Comparison of ENCODE assay signal across 9 mouse cellular contexts in the genomic region with DNA sequence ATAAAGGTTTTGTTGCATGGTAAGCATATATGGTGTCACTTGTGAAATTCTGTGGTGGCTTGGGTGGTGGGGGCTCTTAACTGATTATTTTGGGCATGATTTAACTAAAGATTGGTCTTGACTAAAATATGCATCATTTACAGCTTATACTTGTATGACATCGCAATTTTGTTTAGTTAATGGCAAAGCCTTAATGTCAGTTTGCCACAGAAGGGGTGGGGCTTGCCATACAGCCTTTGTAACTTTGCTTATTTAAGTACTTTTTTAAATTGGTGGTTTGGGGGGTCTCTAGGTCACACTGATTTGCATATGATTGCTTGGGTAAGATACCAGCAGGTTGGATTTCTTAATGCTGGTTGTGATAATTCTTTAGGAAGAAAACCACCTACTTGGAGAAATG. TPM values are rescaled to one million over a fixed set of nuclear protein-coding genes. Genes with fewer than 3 reads are reported as not detected.
DNase-seq lines count a peak whose midpoint lies in the region; ATAC-seq and TF ChIP-seq lines count a peak whose summit lies in the region.
"Had no signal": no experiment of that assay in that cellular context is flagged by ENCODE, and none has a peak within 500 bp of the region (broad histone marks: within the 10 kb centered on the region; RNA-seq: fewer than 3 reads in every experiment).

No protein-coding gene starts in this region.

- no peaks in the 10 kb centered on the region for H3K27me3 ChIP-seq in heart, embryonic 15.5 days
- no peaks in the 10 kb centered on the region for H3K27me3 ChIP-seq in G1E (ENCODE audit: insufficient read depth, low read length)
- H3K27me3 ChIP-seq in forebrain, postnatal 0 days (ENCODE audit: insufficient read depth, low read length), result no peaks in the 10 kb centered on the region
- H3K27me3 ChIP-seq: Patski had no signal

- peak overlapping the region; percentile 57 for H3K4me3 ChIP-seq in heart, embryonic 15.5 days
- H3K4me3 ChIP-seq in G1E (ENCODE audit: low read depth, low read length) (peak overlapping the region; percentile 63), macrophage (ENCODE audit: inconsistent target) (peak overlapping the region; percentile 71)
- H3K4me3 ChIP-seq in forebrain, postnatal 0 days (ENCODE audit: low read depth, low read length), result peak overlapping the region; percentile 32

- H3K79me2 ChIP-seq in macrophage (ENCODE audit: inconsistent target), result peaks cover 31% of the 10 kb centered on the region

- no peak for ATAC-seq in heart, embryonic 15.5 days (replicated peaks; ENCODE audit: insufficient number of reproducible peaks, insufficient read depth, low FRiP score, low read depth)
- ATAC-seq in G1E (ENCODE audit: extremely low read depth, insufficient number of reproducible peaks, low FRiP score, poor library complexity, severe bottlenecking), result no peak
- no peak for ATAC-seq in forebrain, postnatal 0 days
- ATAC-seq: Patski had no signal

- no peak overlapping the region for H3K27ac ChIP-seq in heart, embryonic 15.5 days
- no peak overlapping the region for H3K27ac ChIP-seq in forebrain, postnatal 0 days (ENCODE audit: low read depth, low read length)
- H3K27ac ChIP-seq in macrophage, result peak overlapping the region; percentile 19; the same call in 1 of the 2 replicates

- no peak for DNase-seq in heart, adult 11 months
- DNase-seq in G1E (ENCODE audit: low spot score), result no peak
- no peak for DNase-seq in forebrain, postnatal 0 days
- no peak for DNase-seq in layer of hippocampus, adult 18-20 months (ENCODE audit: low spot score in 2 of 2)
- DNase-seq in urinary bladder, postnatal 14 days (ENCODE audit: low spot score), result no peak
- DNase-seq in cerebellum, postnatal 4 days (ENCODE audit: low spot score in 2 of 2), result no peak

- peak overlapping the region; percentile 51 for H3K9ac ChIP-seq in heart, embryonic 15.5 days
- H3K9ac ChIP-seq in forebrain, postnatal 0 days, result peak overlapping the region; percentile 1; the same call in 1 of the 2 replicates

- H3K36me3 ChIP-seq in heart, embryonic 15.5 days, result peaks cover 23% of the 10 kb centered on the region
- peaks cover 27% of the 10 kb centered on the region for H3K36me3 ChIP-seq in G1E (replicated peaks)
- H3K36me3 ChIP-seq in forebrain, postnatal 0 days (ENCODE audit: insufficient read depth), result peaks cover 17% of the 10 kb centered on the region; the same call in 1 of the 2 replicates
- peaks cover 12% of the 10 kb centered on the region; the same call in 1 of the 2 replicates for H3K36me3 ChIP-seq in macrophage (ENCODE audit: inconsistent target)

- peaks cover 24% of the 10 kb centered on the region for H3K4me1 ChIP-seq in heart, embryonic 15.5 days (replicated peaks)
- peaks cover 34% of the 10 kb centered on the region for H3K4me1 ChIP-seq in G1E (ENCODE audit: insufficient read depth, low read depth, low read length)
- H3K4me1 ChIP-seq in forebrain, postnatal 0 days (ENCODE audit: insufficient read depth), result peaks cover 30% of the 10 kb centered on the region

- TF ChIP-seq CTCF in G1E (IDR thresholded peaks at IDR 0.05; ENCODE audit: low read depth, low read length), result no peak
- no peak for TF ChIP-seq CTCF in forebrain, postnatal 0 days (IDR thresholded peaks at IDR 0.05; ENCODE audit: low read depth)

- H3K9me3 ChIP-seq in heart, embryonic 15.5 days (replicated peaks), result no peaks in the 10 kb centered on the region
- no peaks in the 10 kb centered on the region for H3K9me3 ChIP-seq in G1E (replicated peaks)
- H3K9me3 ChIP-seq in forebrain, postnatal 0 days (ENCODE audit: low read length), result no peaks in the 10 kb centered on the region

- peak overlapping the region; percentile 90 for H3K4me2 ChIP-seq in heart, embryonic 15.5 days
- H3K4me2 ChIP-seq in forebrain, postnatal 0 days (ENCODE audit: low read depth), result peak overlapping the region; percentile 60

- 30% methylated on average over 1 of the region's 1 CpGs for WGBS in heart, embryonic 15.5 days
- WGBS in forebrain, postnatal 0 days, result 20% methylated on average over 1 of the region's 1 CpGs
- 0% methylated on average over 1 of the region's 1 CpGs for WGBS in macrophage (ENCODE audit: missing documents)

RNA-seq across cellular contexts. Expression of a gene that starts 2.2 kb away (rescaled TPM):
- 2,445 and 2,567 TPM in 2 replicates for polyA plus RNA-seq in heart, embryonic 15.5 days (2015; fragmentation: Nextera tagmentation; extraction: Ambion mirVana)
- total RNA-seq in G1E (2014; fragmentation: Nextera tagmentation) (814 and 964 TPM in 2 replicates), G1E (2017) (1,083 and 1,103 TPM in 2 replicates)
- polyA plus RNA-seq in G1E (2012) (1,429 and 2,208 TPM in 2 replicates), macrophage (2018) (916 to 1,557 TPM (median 1,390 TPM) in 3 replicates)
- 1,115 and 1,190 TPM in 2 replicates for total RNA-seq in forebrain, postnatal 0 days (2014; rRNA removed)
- polyA plus RNA-seq in forebrain, postnatal 0 days (2015; fragmentation: Nextera tagmentation; extraction: Ambion mirVana), result 4,663 and 5,112 TPM in 2 replicates
- total RNA-seq in macrophage (2018; cell fraction: chromatin; rRNA removed), result 100 to 1,000 TPM in 2 of 26 experiments, 10 to 100 TPM in 24; 30.2 to 156 (median 53.6) TPM
- 1,000 to 10,000 TPM in 12 of 26 experiments, 100 to 1,000 TPM in 14; 573 to 1,418 (median 982) TPM for total RNA-seq in macrophage (2018; cell fraction: cytosol; rRNA removed)
- total RNA-seq in macrophage (2018; cell fraction: nucleus; rRNA removed), result 100 to 1,000 TPM; 117 to 414 (median 278) TPM
- total RNA-seq in layer of hippocampus, adult 18-20 months (2021), result 1,000 to 10,000 TPM; 1,877 to 1,910 TPM

RNA-seq across cellular contexts. Expression of a gene that starts 14.1 kb away (rescaled TPM):
- polyA plus RNA-seq in heart, embryonic 15.5 days (2015; fragmentation: Nextera tagmentation; extraction: Ambion mirVana), result 17.1 and 22.1 TPM in 2 replicates
- 111 and 131 TPM in 2 replicates for total RNA-seq in G1E (2014; fragmentation: Nextera tagmentation)
- 67.5 and 81.9 TPM in 2 replicates for total RNA-seq in G1E (2017)
- polyA plus RNA-seq in G1E (2012), result 191 and 202 TPM in 2 replicates
- 79.0 and 112 TPM in 2 replicates for total RNA-seq in forebrain, postnatal 0 days (2014; rRNA removed)
- 50.8 and 68.0 TPM in 2 replicates for polyA plus RNA-seq in forebrain, postnatal 0 days (2015; fragmentation: Nextera tagmentation; extraction: Ambion mirVana)
- 10 to 100 TPM in 1 of 26 experiments, 1 to 10 TPM in 21, not detected in 4; 1.6 to 10.6 (median 3.8) TPM for total RNA-seq in macrophage (2018; cell fraction: chromatin; rRNA removed)
- total RNA-seq in macrophage (2018; cell fraction: cytosol; rRNA removed), result 1 to 10 TPM; 1.7 to 9.7 (median 3.9) TPM
- total RNA-seq in macrophage (2018; cell fraction: nucleus; rRNA removed), result 10 to 100 TPM in 3 of 26 experiments, 1 to 10 TPM in 21, under 1 TPM in 1, not detected in 1; 0.63 to 13.2 (median 3.8) TPM
- polyA plus RNA-seq in macrophage (2018), result 7.2 to 8.9 TPM (median 8.3 TPM) in 3 replicates
- total RNA-seq in layer of hippocampus, adult 18-20 months (2021), result 10 to 100 TPM; 37.5 to 42.7 TPM

RNA-seq across cellular contexts. Expression of a gene that starts 21.1 kb away (rescaled TPM):
- 4.2 and 6.4 TPM in 2 replicates for polyA plus RNA-seq in heart, embryonic 15.5 days (2015; fragmentation: Nextera tagmentation; extraction: Ambion mirVana)
- 50.2 and 67.3 TPM in 2 replicates for total RNA-seq in G1E (2014; fragmentation: Nextera tagmentation)
- 48.4 and 49.9 TPM in 2 replicates for total RNA-seq in G1E (2017)
- polyA plus RNA-seq in G1E (2012), result 17.4 and 22.5 TPM in 2 replicates
- total RNA-seq in forebrain, postnatal 0 days (2014; rRNA removed), result 38.1 and 46.6 TPM in 2 replicates
- polyA plus RNA-seq in forebrain, postnatal 0 days (2015; fragmentation: Nextera tagmentation; extraction: Ambion mirVana), result 21.6 and 26.2 TPM in 2 replicates
- total RNA-seq in macrophage (2018; cell fraction: chromatin; rRNA removed), result 100 to 1,000 TPM in 5 of 26 experiments, 10 to 100 TPM in 21; 19.2 to 109 (median 72.3) TPM
- total RNA-seq in macrophage (2018; cell fraction: cytosol; rRNA removed), result 100 to 1,000 TPM in 23 of 26 experiments, 10 to 100 TPM in 3; 89.6 to 139 (median 116) TPM
- total RNA-seq in macrophage (2018; cell fraction: nucleus; rRNA removed), result 100 to 1,000 TPM in 18 of 26 experiments, 10 to 100 TPM in 8; 71.0 to 151 (median 118) TPM
- polyA plus RNA-seq in macrophage (2018), result 71.4 to 114 TPM (median 91.5 TPM) in 3 replicates
- 10 to 100 TPM; 12.8 to 14.9 TPM for total RNA-seq in layer of hippocampus, adult 18-20 months (2021)
